26 mouse cellular contexts compared by ENCODE assay signal in the genomic region with DNA sequence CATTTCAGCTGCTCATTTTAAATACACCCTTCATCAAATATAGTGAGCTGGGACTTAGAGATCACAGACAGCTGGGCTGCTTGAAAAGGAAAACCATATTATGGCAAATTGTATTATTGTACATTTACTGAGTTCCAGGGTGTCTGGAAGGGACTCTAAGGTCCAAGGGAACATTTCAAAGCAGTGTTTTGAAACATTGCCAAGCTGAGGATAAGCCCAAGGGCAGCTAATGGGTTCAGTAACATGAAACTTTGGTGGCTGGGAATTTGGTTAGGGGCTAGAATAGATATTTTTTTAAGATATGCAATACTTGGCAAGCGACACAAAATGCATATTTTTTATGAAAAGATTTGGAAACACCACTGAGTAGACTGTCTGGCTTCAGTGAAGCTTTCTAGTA. TPM values are rescaled to one million over a fixed set of nuclear protein-coding genes. Genes with fewer than 3 reads are reported as not detected.
DNase-seq lines count a peak whose midpoint lies in the region; ATAC-seq and TF ChIP-seq lines count a peak whose summit lies in the region.
"Had no signal": no experiment of that assay in that cellular context is flagged by ENCODE, and none has a peak within 500 bp of the region (broad histone marks: within the 10 kb centered on the region; RNA-seq: fewer than 3 reads in every experiment).

No protein-coding gene starts in this region.

- no peak overlapping the region for H3K9ac ChIP-seq in embryonic facial prominence, embryonic 14.5 days (ENCODE audit: low read depth, low read length)
- H3K9ac ChIP-seq in lung, embryonic 14.5 days = no peak overlapping the region
- H3K9ac ChIP-seq: embryonic facial prominence, embryonic 12.5 days; embryonic facial prominence, embryonic 15.5 days; forebrain, embryonic 12.5 days had no signal

- no peaks in the 10 kb centered on the region for H3K36me3 ChIP-seq in embryonic facial prominence, embryonic 14.5 days (ENCODE audit: control insufficient read depth, insufficient read depth, low read length)
- no peaks in the 10 kb centered on the region for H3K36me3 ChIP-seq in embryonic facial prominence, embryonic 10.5 days (replicated peaks)
- no peaks in the 10 kb centered on the region for H3K36me3 ChIP-seq in lung, embryonic 14.5 days (ENCODE audit: insufficient read depth)
- H3K36me3 ChIP-seq: embryonic facial prominence, embryonic 12.5 days; embryonic facial prominence, embryonic 15.5 days; forebrain, embryonic 10.5 days; forebrain, embryonic 12.5 days; G1E had no signal

- WGBS in embryonic facial prominence, embryonic 14.5 days = 43% methylated on average over 1 of the region's 1 CpGs
- 76% methylated on average over 1 of the region's 1 CpGs for WGBS in embryonic facial prominence, embryonic 10.5 days
- WGBS in lung, embryonic 14.5 days = 55% methylated on average over 1 of the region's 1 CpGs
- 47% methylated on average over 1 of the region's 1 CpGs for WGBS in lung, adult 2 months

- H3K27me3 ChIP-seq in embryonic facial prominence, embryonic 14.5 days (replicated peaks; ENCODE audit: control insufficient read depth, insufficient read depth, low read length) = no peaks in the 10 kb centered on the region
- H3K27me3 ChIP-seq in embryonic facial prominence, embryonic 10.5 days (replicated peaks; ENCODE audit: low read depth, poor library complexity, severe bottlenecking) = no peaks in the 10 kb centered on the region
- no peaks in the 10 kb centered on the region for H3K27me3 ChIP-seq in lung, embryonic 14.5 days (ENCODE audit: insufficient read depth, low read length)
- H3K27me3 ChIP-seq: CH12.LX; embryonic facial prominence, embryonic 12.5 days; embryonic facial prominence, embryonic 15.5 days; forebrain, embryonic 12.5 days had no signal

- H3K9me3 ChIP-seq in embryonic facial prominence, embryonic 14.5 days (ENCODE audit: control insufficient read depth, low read length) = no peaks in the 10 kb centered on the region
- no peaks in the 10 kb centered on the region for H3K9me3 ChIP-seq in embryonic facial prominence, embryonic 10.5 days
- no peaks in the 10 kb centered on the region for H3K9me3 ChIP-seq in lung, embryonic 14.5 days (ENCODE audit: low read depth, low read length)
- H3K9me3 ChIP-seq: embryonic facial prominence, embryonic 12.5 days; embryonic facial prominence, embryonic 15.5 days; forebrain, embryonic 10.5 days; forebrain, embryonic 12.5 days; G1E had no signal

- no peak for TF ChIP-seq CTCF in lung, embryonic 14.5 days (IDR thresholded peaks at IDR 0.05; ENCODE audit: low read depth)
- no peak for TF ChIP-seq CTCF in lung, adult 2 months (IDR thresholded peaks at IDR 0.05; ENCODE audit: insufficient read depth, low read length)

- peak; percentile 67 for ATAC-seq in embryonic facial prominence, embryonic 14.5 days (ENCODE audit: low read depth)
- ATAC-seq in lung, embryonic 14.5 days (ENCODE audit: insufficient read depth) = peak; percentile 35; the same call in 1 of the 2 replicates
- ATAC-seq: CD4-positive, CD25-positive, alpha-beta regulatory T cell, adult 4 months; forebrain, embryonic 14.5 days; forebrain, embryonic 16.5 days had no signal

- no peaks in the 10 kb centered on the region for H3K4me1 ChIP-seq in embryonic facial prominence, embryonic 14.5 days (ENCODE audit: control insufficient read depth, insufficient read depth, low read length)
- H3K4me1 ChIP-seq in embryonic facial prominence, embryonic 10.5 days = no peaks in the 10 kb centered on the region
- H3K4me1 ChIP-seq in lung, embryonic 14.5 days (ENCODE audit: insufficient read depth) = no peaks in the 10 kb centered on the region
- H3K4me1 ChIP-seq in lung, adult 2 months (ENCODE audit: control insufficient read depth, insufficient read depth, low read length) = no peaks in the 10 kb centered on the region
- H3K4me1 ChIP-seq: embryonic facial prominence, embryonic 12.5 days; embryonic facial prominence, embryonic 15.5 days; forebrain, embryonic 10.5 days; forebrain, embryonic 12.5 days had no signal

- no peak overlapping the region for H3K4me3 ChIP-seq in embryonic facial prominence, embryonic 14.5 days (ENCODE audit: low read depth, low read length)
- no peak overlapping the region for H3K4me3 ChIP-seq in embryonic facial prominence, embryonic 10.5 days
- no peak overlapping the region for H3K4me3 ChIP-seq in lung, embryonic 14.5 days (ENCODE audit: low read depth, low read length)
- no peak overlapping the region for H3K4me3 ChIP-seq in lung, adult 2 months (replicated peaks; ENCODE audit: extremely low read depth, low read depth, low read length)
- H3K4me3 ChIP-seq: embryonic facial prominence, embryonic 12.5 days; embryonic facial prominence, embryonic 15.5 days; erythroblast, embryonic 14.5 days; forebrain, embryonic 10.5 days; forebrain, embryonic 12.5 days had no signal

- H3K4me2 ChIP-seq in embryonic facial prominence, embryonic 14.5 days (ENCODE audit: low read depth, low read length) = no peak overlapping the region
- H3K4me2 ChIP-seq in lung, embryonic 14.5 days = no peak overlapping the region
- H3K4me2 ChIP-seq: embryonic facial prominence, embryonic 12.5 days; embryonic facial prominence, embryonic 15.5 days; forebrain, embryonic 12.5 days had no signal

- peak; percentile 82 for DNase-seq in embryonic facial prominence, embryonic 14.5 days (ENCODE audit: low spot score)
- DNase-seq in embryonic facial prominence, embryonic 10.5 days (ENCODE audit: low spot score) = no peak
- peak; percentile 59 for DNase-seq in lung, embryonic 14.5 days
- DNase-seq in lung, adult 2 months = no peak
- peak; percentile 6 for DNase-seq in MN1 (ENCODE audit: low spot score)
- DNase-seq: adrenal gland, adult 2 months; adrenal gland, postnatal 10 days; adrenal gland, postnatal 25 days; B cell, adult 2 months; cerebellum, adult 11 months; cerebellum, adult 18-20 months; cerebellum, adult 8-10 months; cerebellum, adult 9-11 months; cerebellum, postnatal 14 days; cerebellum, postnatal 36 days; embryo, embryonic 11 days had no signal

- H3K27ac ChIP-seq in embryonic facial prominence, embryonic 14.5 days (replicated peaks; ENCODE audit: low read depth, low read length) = no peak overlapping the region
- no peak overlapping the region for H3K27ac ChIP-seq in embryonic facial prominence, embryonic 10.5 days (replicated peaks)
- no peak overlapping the region for H3K27ac ChIP-seq in lung, embryonic 14.5 days (ENCODE audit: low read depth)
- H3K27ac ChIP-seq: embryonic facial prominence, embryonic 12.5 days; embryonic facial prominence, embryonic 15.5 days; forebrain, embryonic 10.5 days; forebrain, embryonic 12.5 days had no signal

- no peak for TF ChIP-seq POLR2A in lung, adult 2 months (IDR thresholded peaks at IDR 0.05; ENCODE audit: borderline replicate concordance, extremely low read depth, low read depth, low read length)

RNA-seq across cellular contexts. Expression of a gene that starts 48.2 kb away (rescaled TPM):
- 9.4 and 10.6 TPM in 2 replicates for polyA plus RNA-seq in embryonic facial prominence, embryonic 14.5 days (2014; fragmentation: Nextera tagmentation; extraction: Ambion mirVana)
- 2.9 and 3.5 TPM in 2 replicates for polyA plus RNA-seq in embryonic facial prominence, embryonic 10.5 days (2016; fragmentation: Nextera tagmentation; extraction: Ambion mirVana)
- polyA plus RNA-seq in lung, embryonic 14.5 days (2014; fragmentation: Nextera tagmentation; extraction: Ambion mirVana) = 7.4 and 11.3 TPM in 2 replicates
- polyA plus RNA-seq in lung, adult 2 months (2012; rRNA removed) = 2.9 and 4.6 TPM in 2 replicates
- polyA plus RNA-seq: CD4-positive, CD25-positive, alpha-beta regulatory T cell, adult 4 months; G1E had no signal

Comparison
In these comparisons a context has a peak if more than half of its experiments do, and no peak if none do; other contexts are left out.
1. DNase-seq: peak in embryonic facial prominence, embryonic 14.5 days (single experiment), lung, embryonic 14.5 days (single experiment) and MN1 (single experiment); none in embryonic facial prominence, embryonic 10.5 days (single experiment) and lung, adult 2 months (single experiment).